Mouse (Mus musculus): ENCODE measurements at regions not wholly inside any gene's neighbourhood (a gene's known extent, or its start where the extent isn't known, plus 50 kb on each side); places are given as distances from the start of the nearest gene placed in this dataset.

DNA sequence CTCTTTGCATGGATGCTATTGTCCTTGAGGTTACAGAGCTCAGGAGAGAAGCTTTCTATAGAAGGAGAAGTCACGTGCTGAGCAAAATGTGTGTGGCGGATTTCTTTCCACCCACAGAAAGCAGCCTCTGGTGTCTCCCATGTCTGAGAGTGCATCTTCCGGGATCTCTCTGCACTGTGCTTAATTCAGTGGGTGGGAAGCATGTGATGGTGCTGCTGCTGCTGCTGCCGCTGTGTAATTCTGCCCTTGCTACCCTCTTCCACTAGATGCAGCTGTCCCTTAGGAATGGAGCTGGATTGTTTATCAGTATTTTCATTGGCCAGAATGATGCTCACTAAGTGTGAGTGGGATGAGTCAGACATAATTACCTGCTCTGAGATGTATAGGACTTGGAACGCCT lies 416.2 kb upstream of the 4930412O13Rik start:
- peak; percentile 66 for TF ChIP-seq CTCF (IDR thresholded peaks at IDR 0.05; ENCODE audit: low read depth)
- no peak for TF ChIP-seq EP300 (optimal IDR thresholded peaks at IDR 0.05)

Measured in stomach, postnatal 0 days (tissue).